Mouse (Mus musculus): ENCODE data around the gene Foxp1.

DNA sequence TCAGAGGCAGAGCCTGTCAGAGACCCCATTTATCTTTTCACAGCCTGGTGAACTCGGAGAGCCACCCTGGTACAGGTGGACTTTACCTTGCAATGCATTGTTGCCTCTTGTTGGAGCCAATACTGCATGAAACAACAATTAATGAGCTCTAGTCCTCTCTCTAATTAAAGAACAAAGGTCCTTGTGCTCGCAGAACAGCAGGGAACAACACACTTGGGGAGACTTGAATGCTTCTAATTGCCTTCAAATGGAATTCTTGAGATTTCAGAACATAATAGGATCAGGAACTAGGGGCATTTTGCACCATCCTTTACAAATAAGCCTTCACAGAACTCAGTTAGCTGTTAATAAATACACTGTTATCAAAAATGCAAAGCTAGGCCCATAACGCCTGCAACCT is 418.6 kb downstream of the Foxp1 start:
- TF ChIP-seq POLR2A (IDR thresholded peaks at IDR 0.05; ENCODE audit: low read depth, low read length) (no peak), CTCF (IDR thresholded peaks at IDR 0.05; ENCODE audit: extremely low read depth, insufficient read depth, insufficient read length, insufficient replicate concordance) (no peak)
